Mouse (Mus musculus) stomach, embryonic 14.5 days (tissue): ENCODE measurements around the gene Gm10840. TPM values are rescaled to one million over a fixed set of nuclear protein-coding genes. Genes with fewer than 3 reads are reported as not detected.

Source experiments
- ATAC-seq: fragments of 200-750 bp; cut with Nextera tagmentation; 2 replicates; pipeline ENCODE4 v1.8.0; 2017; ENCODE audit warnings: low read depth, moderate TSS enrichment; ENCODE audit not compliant: insufficient number of reproducible peaks, insufficient read depth, low FRiP score
- H3K27ac ChIP-seq: fragments of 300-500 bp; sonication (generic); 2 replicates; pipeline ENCODE4 v1.5.1; 2014; ENCODE audit warnings: mild to moderate bottlenecking, low read length, moderate library complexity, mixed read lengths
- H3K27me3 ChIP-seq: fragments of 300-500 bp; sonication (generic); 2 replicates; pipeline ENCODE4 v1.6.1; 2014; ENCODE audit warnings: low read length, control low read depth, mixed read lengths; ENCODE audit not compliant: control insufficient read depth, insufficient read depth
- H3K36me3 ChIP-seq: fragments of 300-500 bp; sonication (generic); 2 replicates; pipeline ENCODE4 v1.6.1; 2014; ENCODE audit warnings: mild to moderate bottlenecking, control low read depth, low read length, moderate library complexity, mixed read lengths; ENCODE audit not compliant: control insufficient read depth, insufficient read depth
- H3K4me1 ChIP-seq: fragments of 300-500 bp; sonication (generic); 2 replicates; pipeline ENCODE4 v1.6.1; 2014; ENCODE audit warnings: low read length, control low read depth, mixed read lengths; ENCODE audit not compliant: control insufficient read depth, insufficient read depth
- H3K4me2 ChIP-seq: fragments of 300-500 bp; sonication (generic); replicated peaks from 2 replicates; pipeline ENCODE4 v1.6.1; 2014; ENCODE audit warnings: low read depth, low read length, control low read depth
- H3K4me3 ChIP-seq: fragments of 300-500 bp; sonication (generic); 2 replicates; pipeline ENCODE4 v1.5.1; 2014; ENCODE audit warnings: low read depth, low read length, control low read depth
- H3K9ac ChIP-seq: fragments of 300-500 bp; sonication (generic); replicated peaks from 2 replicates; pipeline ENCODE4 v1.6.1; 2014; ENCODE audit warnings: low read depth, mild to moderate bottlenecking, control low read depth, low read length, moderate library complexity, mixed read lengths
- H3K9me3 ChIP-seq: fragments of 300-500 bp; sonication (generic); 2 replicates; pipeline ENCODE4 v1.6.1; 2016; ENCODE audit warnings: low read depth, low read length, control low read depth; ENCODE audit not compliant: control insufficient read depth
- WGBS: fragments of 180-500 bp; shearing (Covaris S2); extraction: QIAGEN DNeasy Blood & Tissue Kit; methylation state at CpG from one replicate; pipeline ENCODE4 v1.1.7; 2014; 5-methylcytosine and 5-hydroxymethylcytosine counted together
- polyA plus RNA-seq: library from polyadenylated mRNA; unstranded; fragments of >200 nt; fragmentation: Nextera tagmentation; extraction: Ambion mirVana; gene quantifications from 2 replicates; pipeline ENCODE4 v1.2.1, GENCODE M21; 2014

Gm10840 gene
- polyA plus RNA-seq, 1 experiment from 2014 or later: not detected

- no peak overlapping the region for H3K4me2 ChIP-seq
- peaks cover 48% of the 10 kb centered on the region for H3K36me3 ChIP-seq
- 85% methylated on average over 7 of the region's 7 CpGs for WGBS
- no peak overlapping the region for H3K4me3 ChIP-seq
- H3K27ac ChIP-seq: no peak overlapping the region
- H3K9me3 ChIP-seq: no peaks in the 10 kb centered on the region
- no peak overlapping the region for H3K9ac ChIP-seq
- no peak for ATAC-seq
- peaks cover 17% of the 10 kb centered on the region for H3K4me1 ChIP-seq
- H3K27me3 ChIP-seq: no peaks in the 10 kb centered on the region
These were observed 3.5 kb upstream of the Gm10840 start for GRCm38 (mm10) chr11:106157154-106157553.

DNA sequence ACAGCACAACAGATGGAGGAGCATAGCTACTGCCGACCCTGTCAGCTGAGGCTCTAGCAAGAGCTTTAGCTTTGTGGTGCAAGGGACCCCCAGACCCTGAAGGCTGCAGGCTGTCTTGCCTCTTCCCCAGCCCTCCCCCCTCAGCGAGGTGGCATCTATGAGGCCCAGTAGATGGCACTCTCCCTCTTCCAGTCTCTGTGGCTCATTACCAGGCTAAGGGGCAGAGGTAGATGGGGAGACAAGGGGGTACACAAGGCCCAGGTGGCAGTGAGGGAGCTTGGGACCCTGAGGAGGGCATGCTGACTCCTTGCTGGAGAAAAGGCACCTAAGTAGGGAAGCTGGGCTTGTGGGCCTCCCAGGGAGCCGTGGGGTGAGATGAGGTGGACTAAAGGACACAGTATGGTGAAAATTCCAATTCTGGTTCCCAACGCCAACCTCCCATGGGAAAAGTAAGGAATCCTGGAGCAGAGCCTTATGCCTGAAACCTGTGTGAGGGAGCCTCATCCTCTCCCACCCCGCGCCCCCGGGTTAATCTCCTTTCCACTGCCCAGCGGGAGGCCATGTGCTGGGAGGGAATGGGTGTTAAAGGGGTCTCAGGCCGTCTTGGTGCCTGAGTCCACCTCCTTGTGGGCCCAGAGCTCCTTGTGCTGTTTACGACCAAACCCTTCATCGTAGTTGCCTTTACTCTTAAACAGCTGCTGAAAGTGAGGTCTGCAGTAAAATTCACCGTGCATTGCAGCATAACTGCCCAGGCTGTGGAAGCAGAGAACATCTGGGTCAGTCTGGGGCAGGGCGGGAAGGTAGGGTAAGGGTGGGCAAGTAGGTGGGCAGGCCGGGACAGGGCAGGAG lies 2.3 kb upstream of the Gm10840 start:
- peaks cover 17% of the 10 kb centered on the region for H3K4me1 ChIP-seq
- H3K4me2 ChIP-seq: peak overlapping the region; percentile 95
- H3K9me3 ChIP-seq: no peaks in the 10 kb centered on the region
- peak overlapping the region; percentile 87 for H3K4me3 ChIP-seq
- no peaks in the 10 kb centered on the region for H3K27me3 ChIP-seq
- peaks cover 41% of the 10 kb centered on the region for H3K36me3 ChIP-seq
- peak overlapping the region; percentile 97 for H3K27ac ChIP-seq
- WGBS: 70% methylated on average over 14 of the region's 14 CpGs
- no peak overlapping the region; the same call in 1 of the 2 replicates for H3K9ac ChIP-seq
- ATAC-seq: peak; percentile 1; the same call in 1 of the 2 replicates

GRCm38 (mm10) chr11:106158930-106159215 lies 1.8 kb upstream of the Gm10840 start:
- Histone ChIP-seq H3K27ac (peak overlapping the region; percentile 97), H3K27me3 (no peaks in the 10 kb centered on the region), H3K36me3 (peaks cover 41% of the 10 kb centered on the region), H3K9me3 (no peaks in the 10 kb centered on the region), H3K4me3 (peak overlapping the region; percentile 87), H3K9ac (peak overlapping the region; percentile 91), H3K4me2 (peak overlapping the region; percentile 95), H3K4me1 (peaks cover 17% of the 10 kb centered on the region)
- ATAC-seq: no peak
- 33% methylated on average over 9 of the region's 9 CpGs for WGBS

- peak; percentile 40; the same call in 1 of the 2 replicates for ATAC-seq
- peak overlapping the region; percentile 87 for H3K4me3 ChIP-seq
These were observed 1.3 kb upstream of the Gm10840 start for GRCm38 (mm10) chr11:106159216-106159920.

GRCm38 (mm10) chr11:106159921-106160840 lies 469 bp upstream of the Gm10840 start:
- H3K27me3 ChIP-seq: no peaks in the 10 kb centered on the region
- peaks cover 17% of the 10 kb centered on the region for H3K4me1 ChIP-seq
- H3K36me3 ChIP-seq: peaks cover 28% of the 10 kb centered on the region
- H3K27ac ChIP-seq: peak overlapping the region; percentile 97
- peak overlapping the region; percentile 87 for H3K4me3 ChIP-seq
- under 1% methylated on average over 81 of the region's 106 CpGs for WGBS
- peak overlapping the region; percentile 95 for H3K4me2 ChIP-seq
- peak overlapping the region; percentile 91 for H3K9ac ChIP-seq
- H3K9me3 ChIP-seq: no peaks in the 10 kb centered on the region
- peak; percentile 79 for ATAC-seq

More at GRCm38 (mm10) chr11:106159216-106159920, 1.3 kb upstream of the Gm10840 start:
- Histone ChIP-seq H3K27ac (peak overlapping the region; percentile 97), H3K4me1 (peaks cover 17% of the 10 kb centered on the region), H3K9me3 (no peaks in the 10 kb centered on the region), H3K36me3 (peaks cover 36% of the 10 kb centered on the region), H3K27me3 (no peaks in the 10 kb centered on the region), H3K4me2 (peak overlapping the region; percentile 95), H3K9ac (peak overlapping the region; percentile 91)
- WGBS: 1% methylated on average over 19 of the region's 25 CpGs

DNA sequence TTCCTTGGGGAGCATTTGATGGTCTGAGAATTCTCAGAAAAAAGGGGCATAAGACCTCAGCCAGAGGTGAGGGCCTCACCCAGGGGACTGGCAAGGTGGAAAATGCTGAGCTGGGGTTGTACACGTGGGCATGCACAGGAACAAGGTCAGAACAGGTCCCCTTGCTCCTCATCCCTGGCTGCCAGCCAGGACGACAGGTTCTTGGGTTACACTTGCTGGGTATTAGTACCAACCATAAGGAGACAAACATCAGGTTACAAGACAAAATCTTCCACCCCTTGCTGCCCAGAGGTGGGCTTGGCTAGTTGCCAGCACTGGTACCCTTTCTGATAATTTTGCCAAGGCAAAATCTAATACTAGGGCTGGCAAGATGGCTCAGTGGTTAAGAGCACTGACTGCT lies 1.6 kb downstream of the Gm10840 start:
- no peak for ATAC-seq
- Histone ChIP-seq H3K27ac (no peak overlapping the region), H3K36me3 (peaks cover 16% of the 10 kb centered on the region)

DNA sequence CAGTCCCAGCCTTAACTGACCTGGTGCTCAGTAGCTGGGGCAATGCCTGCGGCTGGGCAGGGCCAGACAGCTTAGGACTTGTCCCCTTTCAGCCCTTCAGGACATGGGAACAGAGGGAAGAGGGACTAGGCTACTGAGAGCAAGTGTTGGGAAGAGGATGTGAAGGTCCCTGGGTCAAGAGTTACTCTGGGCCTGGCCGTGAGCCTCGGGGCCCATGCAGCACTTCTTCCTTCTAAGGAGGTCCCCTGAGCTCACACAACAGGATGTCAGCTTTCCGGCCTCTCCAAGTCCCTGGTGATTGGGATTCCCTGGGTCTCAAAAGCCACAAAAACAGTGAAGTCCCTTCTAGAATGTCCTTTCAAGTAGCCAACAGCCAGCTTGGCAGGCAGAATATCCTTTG lies 2.9 kb downstream of the Gm10840 start:
- H3K9me3 ChIP-seq: no peaks in the 10 kb centered on the region
- H3K27me3 ChIP-seq: no peaks in the 10 kb centered on the region
- no peak overlapping the region for H3K9ac ChIP-seq
- H3K4me3 ChIP-seq: no peak overlapping the region
- peaks cover 12% of the 10 kb centered on the region for H3K36me3 ChIP-seq
- ATAC-seq: no peak
- no peak overlapping the region for H3K27ac ChIP-seq
- 77% methylated on average over 4 of the region's 4 CpGs for WGBS
- H3K4me2 ChIP-seq: no peak overlapping the region
- H3K4me1 ChIP-seq: peaks cover 13% of the 10 kb centered on the region

More for the DNA sequence above, 1.6 kb downstream of the Gm10840 start:
- H3K4me1 ChIP-seq: peaks cover 17% of the 10 kb centered on the region
- 70% methylated on average over 2 of the region's 2 CpGs for WGBS
- H3K9ac ChIP-seq: no peak overlapping the region
- no peak overlapping the region for H3K4me3 ChIP-seq
- H3K27me3 ChIP-seq: no peaks in the 10 kb centered on the region
- no peak overlapping the region for H3K4me2 ChIP-seq
- no peaks in the 10 kb centered on the region for H3K9me3 ChIP-seq
